Mouse (Mus musculus): ENCODE measurements at regions not wholly inside any gene's neighbourhood (a gene's known extent, or its start where the extent isn't known, plus 50 kb on each side); places are given as distances from the start of the nearest gene placed in this dataset.

- no peak for DNase-seq
Measured at GRCm38 (mm10) chr1:56195224-56195623, 442.0 kb downstream of the Hsfy2 start.

GRCm38 (mm10) chr1:56183503-56184198 is 453.6 kb downstream of the Hsfy2 start:
- DNase-seq: no peak

GRCm38 (mm10) chr1:56179206-56179985 is 457.8 kb downstream of the Hsfy2 start:
- DNase-seq: no peak

- no peak for DNase-seq
Measured at GRCm38 (mm10) chr1:56171157-56171556, 466.1 kb downstream of the Hsfy2 start.

GRCm38 (mm10) chr1:56168712-56169111 is 468.5 kb downstream of the Hsfy2 start:
- no peak for DNase-seq

- DNase-seq: no peak
Measured at GRCm38 (mm10) chr1:56168063-56168462, 469.2 kb downstream of the Hsfy2 start.

GRCm38 (mm10) chr1:56165228-56165627 is 472.0 kb downstream of the Hsfy2 start:
- no peak for DNase-seq

- DNase-seq: no peak
Measured at GRCm38 (mm10) chr1:56164366-56164765, 472.9 kb downstream of the Hsfy2 start.

GRCm38 (mm10) chr1:56130951-56131350 is 506.3 kb downstream of the Hsfy2 start:
- DNase-seq: no peak

GRCm38 (mm10) chr1:56089254-56089834 is 547.9 kb downstream of the Hsfy2 start:
- no peak for DNase-seq

- DNase-seq: no peak
Measured at GRCm38 (mm10) chr1:56088357-56088756, 548.9 kb downstream of the Hsfy2 start.

GRCm38 (mm10) chr1:56076757-56077156 is 560.5 kb downstream of the Hsfy2 start:
- no peak for DNase-seq

- DNase-seq: no peak
Measured at GRCm38 (mm10) chr1:56072255-56072654, 565.0 kb downstream of the Hsfy2 start.

GRCm38 (mm10) chr1:56063474-56063873 is 573.8 kb downstream of the Hsfy2 start:
- DNase-seq: no peak

Data from cerebellum, adult 18-20 months (tissue).